Mouse (Mus musculus) intestine, embryonic 15.5 days (tissue): ENCODE measurements around the gene Dync1h1. TPM values are rescaled to one million over a fixed set of nuclear protein-coding genes. Genes with fewer than 3 reads are reported as not detected.

Experiments used
- ATAC-seq: fragments of 200-750 bp; cut with Nextera tagmentation; 2 replicates; pipeline ENCODE4 v1.8.0; 2017; ENCODE audit warnings: moderate TSS enrichment, moderate library complexity
- H3K27ac ChIP-seq: fragments of 300-500 bp; sonication (generic); 2 replicates; pipeline ENCODE4 v1.5.1; 2015; ENCODE audit warnings: mild to moderate bottlenecking, inconsistent platforms
- H3K27me3 ChIP-seq: fragments of 300-500 bp; sonication (generic); replicated peaks from 2 replicates; pipeline ENCODE4 v1.6.1; 2015; ENCODE audit warnings: inconsistent platforms
- H3K36me3 ChIP-seq: fragments of 300-500 bp; sonication (generic); 2 replicates; pipeline ENCODE4 v1.6.1; 2015; ENCODE audit warnings: inconsistent platforms
- H3K4me1 ChIP-seq: fragments of 300-500 bp; sonication (generic); replicated peaks from 2 replicates; pipeline ENCODE4 v1.6.1; 2015; ENCODE audit warnings: inconsistent platforms
- H3K4me2 ChIP-seq: fragments of 300-500 bp; sonication (generic); replicated peaks from 2 replicates; pipeline ENCODE4 v1.6.1; 2015; ENCODE audit warnings: mild to moderate bottlenecking, inconsistent platforms
- H3K4me3 ChIP-seq: fragments of 300-500 bp; sonication (generic); replicated peaks from 2 replicates; pipeline ENCODE4 v1.5.1; 2015; ENCODE audit warnings: inconsistent platforms
- H3K9ac ChIP-seq: fragments of 300-500 bp; sonication (generic); 2 replicates; pipeline ENCODE4 v1.6.1; 2015; ENCODE audit warnings: inconsistent platforms
- H3K9me3 ChIP-seq: fragments of 300-500 bp; sonication (generic); 2 replicates; pipeline ENCODE4 v1.6.1; 2016; ENCODE audit warnings: inconsistent platforms
- WGBS: fragments of 180-500 bp; shearing (Covaris S2); methylation state at CpG from one replicate; pipeline ENCODE4 v1.1.7; 2015; 5-methylcytosine and 5-hydroxymethylcytosine counted together
- polyA plus RNA-seq: library from polyadenylated mRNA; unstranded; fragments of >200 nt; fragmentation: Nextera tagmentation; extraction: Ambion mirVana; gene quantifications from 2 replicates; pipeline ENCODE4 v1.2.1, GENCODE M21; 2015

The Dync1h1 gene
- 35.7 and 38.6 TPM in 2 replicates for polyA plus RNA-seq

GRCm38 (mm10) chr12:110601241-110602218 lies at the start of gene Dync1h1:
Dync1h1 (plus strand) TSS chr12:110601452.
- under 1% methylated on average over 105 of the region's 105 CpGs for WGBS
- Histone ChIP-seq H3K9me3 (no peaks in the 10 kb centered on the region), H3K4me3 (peak within 1 kb of the TSS; percentile 74), H3K4me1 (peaks cover 20% of the 10 kb centered on the region; the same call in 1 of the 2 replicates), H3K4me2 (peak within 1 kb of the TSS; percentile 62), H3K27me3 (no peaks in the 10 kb centered on the region), H3K9ac (peak within 1 kb of the TSS; percentile 79), H3K36me3 (no peaks in the 10 kb centered on the region), H3K27ac (peak within 1 kb of the TSS; percentile 95)
- peak; percentile 95 for ATAC-seq

GRCm38 (mm10) chr12:110552113-110552512 lies 49.1 kb upstream of the Dync1h1 start:
- WGBS, result 78% methylated on average over 13 of the region's 13 CpGs
- Histone ChIP-seq H3K9ac (no peak overlapping the region), H3K4me3 (no peak overlapping the region), H3K4me2 (no peak overlapping the region), H3K27me3 (no peaks in the 10 kb centered on the region), H3K36me3 (peaks cover 51% of the 10 kb centered on the region), H3K9me3 (no peaks in the 10 kb centered on the region), H3K27ac (no peak overlapping the region), H3K4me1 (no peaks in the 10 kb centered on the region)
- no peak for ATAC-seq

- peaks cover 51% of the 10 kb centered on the region for H3K36me3 ChIP-seq
- no peak overlapping the region for H3K9ac ChIP-seq
- no peak overlapping the region for H3K4me3 ChIP-seq
Observed at GRCm38 (mm10) chr12:110553362-110553761, 47.9 kb upstream of the Dync1h1 start.

GRCm38 (mm10) chr12:110555536-110556240 lies 45.6 kb upstream of the Dync1h1 start:
- 88% methylated on average over 21 of the region's 21 CpGs for WGBS
- Histone ChIP-seq H3K9ac (no peak overlapping the region), H3K4me2 (no peak overlapping the region), H3K4me3 (no peak overlapping the region), H3K36me3 (peaks cover 43% of the 10 kb centered on the region), H3K27ac (no peak overlapping the region), H3K9me3 (no peaks in the 10 kb centered on the region), H3K4me1 (no peaks in the 10 kb centered on the region), H3K27me3 (no peaks in the 10 kb centered on the region)
- no peak for ATAC-seq

More at GRCm38 (mm10) chr12:110553362-110553761, 47.9 kb upstream of the Dync1h1 start:
- Histone ChIP-seq H3K4me2 (no peak overlapping the region), H3K4me1 (no peaks in the 10 kb centered on the region), H3K27ac (no peak overlapping the region), H3K27me3 (no peaks in the 10 kb centered on the region), H3K9me3 (no peaks in the 10 kb centered on the region)
- WGBS, result 91% methylated on average over 5 of the region's 5 CpGs
- ATAC-seq, result no peak

DNA sequence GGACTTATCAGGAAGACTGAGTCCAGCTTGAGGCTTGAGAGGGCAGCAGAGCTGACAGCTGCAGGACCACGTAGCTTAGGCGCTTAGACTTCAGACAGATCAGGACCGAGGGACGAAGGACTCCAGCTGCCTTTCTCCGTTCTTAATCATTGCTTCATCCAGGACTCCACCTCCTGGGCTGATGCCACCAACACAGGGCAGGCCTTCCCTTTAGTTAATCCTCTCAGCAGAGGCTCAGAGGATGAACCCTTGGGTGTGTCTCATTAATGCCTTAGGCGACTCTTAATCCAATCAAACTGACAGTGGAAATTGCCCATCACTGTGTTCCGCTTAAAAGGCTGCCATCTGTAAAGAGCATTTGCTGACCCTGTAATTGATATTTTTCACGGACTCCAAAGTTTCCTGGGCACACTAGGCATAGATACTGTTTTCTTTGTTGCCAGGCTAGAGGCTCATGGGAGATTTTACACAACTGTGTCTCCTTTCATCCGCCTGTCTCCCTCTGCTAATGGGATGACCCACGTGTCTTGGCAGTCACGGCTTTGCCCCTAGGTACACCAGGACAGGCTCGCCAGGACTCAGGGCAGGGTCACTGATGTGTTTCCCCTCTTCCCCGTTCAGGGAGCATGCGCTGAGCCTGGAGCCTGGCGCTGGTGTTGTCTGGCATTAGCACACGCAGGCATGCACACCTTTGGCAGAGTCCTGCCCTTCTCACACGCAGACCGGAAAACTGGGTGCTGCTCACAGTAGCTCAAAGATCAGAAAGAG lies 44.2 kb upstream of the Dync1h1 start:
- Histone ChIP-seq H3K4me3 (no peak overlapping the region), H3K9me3 (no peaks in the 10 kb centered on the region), H3K4me1 (no peaks in the 10 kb centered on the region), H3K4me2 (no peak overlapping the region), H3K36me3 (peaks cover 39% of the 10 kb centered on the region), H3K27ac (no peak overlapping the region), H3K27me3 (no peaks in the 10 kb centered on the region), H3K9ac (no peak overlapping the region)
- 90% methylated on average over 18 of the region's 18 CpGs for WGBS
- ATAC-seq, result no peak

DNA sequence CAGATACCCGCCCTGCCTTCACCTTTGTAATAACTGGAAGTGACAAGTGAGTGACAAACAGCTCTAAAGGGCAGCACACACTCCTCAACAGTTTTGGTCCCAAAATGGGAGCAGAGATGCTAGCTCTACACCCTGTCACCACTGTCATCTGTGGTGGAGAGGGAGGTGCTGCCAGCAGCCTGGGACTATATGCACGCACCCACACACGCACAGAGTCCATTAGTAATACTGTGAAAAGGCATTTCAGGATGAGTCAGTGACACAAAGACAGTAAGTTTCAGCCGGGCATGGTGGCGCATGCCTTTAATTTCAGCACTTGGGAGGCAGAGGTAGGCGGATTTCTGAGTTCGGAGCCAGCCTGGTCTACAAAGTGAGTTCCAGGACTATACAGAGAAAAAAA lies 43.1 kb upstream of the Dync1h1 start:
- Histone ChIP-seq H3K4me2 (no peak overlapping the region), H3K9me3 (no peaks in the 10 kb centered on the region), H3K4me1 (no peaks in the 10 kb centered on the region), H3K4me3 (no peak overlapping the region), H3K9ac (no peak overlapping the region), H3K27me3 (no peaks in the 10 kb centered on the region), H3K27ac (no peak overlapping the region), H3K36me3 (peaks cover 40% of the 10 kb centered on the region)
- 96% methylated on average over 7 of the region's 7 CpGs for WGBS
- ATAC-seq, result no peak

DNA sequence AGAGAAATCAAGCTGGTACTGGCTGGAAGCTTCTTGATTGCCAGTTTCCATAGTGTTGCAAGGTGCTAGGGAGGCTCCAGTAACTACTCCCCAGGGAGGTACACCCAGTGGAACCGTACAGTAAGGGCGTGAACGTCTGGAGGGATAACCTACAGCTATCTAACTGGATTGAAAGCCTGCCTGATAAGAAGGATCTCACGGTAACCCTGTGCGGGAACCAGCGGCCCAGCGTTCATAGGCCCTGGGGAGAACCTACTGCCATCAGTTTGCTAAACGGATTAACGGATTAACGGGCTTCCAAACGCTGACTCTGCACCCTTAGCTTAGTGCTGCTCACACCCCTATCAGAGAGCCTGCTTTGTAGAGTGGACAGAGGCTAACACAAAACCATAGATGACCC lies 37.9 kb upstream of the Dync1h1 start:
- no peak overlapping the region for H3K27ac ChIP-seq
- H3K36me3 ChIP-seq, result peaks cover 32% of the 10 kb centered on the region
- ATAC-seq, result no peak
- no peaks in the 10 kb centered on the region for H3K4me1 ChIP-seq
- H3K4me2 ChIP-seq, result no peak overlapping the region
- 80% methylated on average over 11 of the region's 11 CpGs for WGBS
- no peaks in the 10 kb centered on the region for H3K27me3 ChIP-seq
- no peaks in the 10 kb centered on the region for H3K9me3 ChIP-seq
- no peak overlapping the region for H3K4me3 ChIP-seq
- no peak overlapping the region for H3K9ac ChIP-seq

GRCm38 (mm10) chr12:110564848-110565247 lies 36.4 kb upstream of the Dync1h1 start:
- H3K9ac ChIP-seq, result no peak overlapping the region
- H3K36me3 ChIP-seq, result peaks cover 36% of the 10 kb centered on the region
- H3K9me3 ChIP-seq, result no peaks in the 10 kb centered on the region
- no peak for ATAC-seq
- H3K27me3 ChIP-seq, result no peaks in the 10 kb centered on the region
- H3K4me1 ChIP-seq, result no peaks in the 10 kb centered on the region
- H3K27ac ChIP-seq, result no peak overlapping the region
- WGBS, result 92% methylated on average over 11 of the region's 11 CpGs
- no peak overlapping the region for H3K4me2 ChIP-seq
- no peak overlapping the region for H3K4me3 ChIP-seq

- 91% methylated on average over 9 of the region's 9 CpGs for WGBS
- ATAC-seq, result no peak
- Histone ChIP-seq H3K9ac (no peak overlapping the region), H3K4me2 (no peak overlapping the region), H3K4me1 (no peaks in the 10 kb centered on the region), H3K9me3 (no peaks in the 10 kb centered on the region), H3K4me3 (no peak overlapping the region), H3K27ac (no peak overlapping the region), H3K36me3 (peaks cover 37% of the 10 kb centered on the region), H3K27me3 (no peaks in the 10 kb centered on the region)
Observed at GRCm38 (mm10) chr12:110566366-110566765, 34.9 kb upstream of the Dync1h1 start.

- 90% methylated on average over 10 of the region's 10 CpGs for WGBS
- Histone ChIP-seq H3K4me3 (no peak overlapping the region), H3K36me3 (peaks cover 32% of the 10 kb centered on the region), H3K9ac (no peak overlapping the region), H3K9me3 (no peaks in the 10 kb centered on the region), H3K4me2 (no peak overlapping the region), H3K27ac (no peak overlapping the region), H3K4me1 (no peaks in the 10 kb centered on the region), H3K27me3 (no peaks in the 10 kb centered on the region)
- no peak for ATAC-seq
Observed at GRCm38 (mm10) chr12:110571050-110571449, 30.2 kb upstream of the Dync1h1 start.

DNA sequence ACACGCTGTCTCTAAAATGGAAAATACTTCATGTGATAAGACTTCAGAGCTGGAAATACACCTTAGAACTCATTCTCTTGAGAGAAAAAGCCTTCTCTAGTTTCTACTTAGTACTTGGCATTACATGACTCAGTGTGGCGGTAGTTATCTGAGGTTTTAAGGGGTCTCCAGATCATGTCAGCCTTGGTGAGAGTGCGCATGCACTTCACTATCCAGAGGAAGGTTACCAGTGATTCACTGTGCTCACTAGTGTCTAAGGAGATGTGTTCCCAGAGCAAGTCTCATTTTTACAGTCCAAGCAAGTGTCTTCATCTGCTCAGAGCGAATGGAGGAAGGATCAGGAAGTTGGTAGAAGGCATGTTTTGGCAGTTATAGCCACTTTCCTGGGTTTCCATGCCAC lies 28.9 kb upstream of the Dync1h1 start:
- Histone ChIP-seq H3K4me2 (no peak overlapping the region), H3K4me1 (no peaks in the 10 kb centered on the region), H3K27me3 (no peaks in the 10 kb centered on the region), H3K36me3 (peaks cover 28% of the 10 kb centered on the region), H3K9ac (no peak overlapping the region), H3K27ac (no peak overlapping the region), H3K9me3 (no peaks in the 10 kb centered on the region), H3K4me3 (no peak overlapping the region)
- ATAC-seq, result no peak
- 96% methylated on average over 4 of the region's 4 CpGs for WGBS

DNA sequence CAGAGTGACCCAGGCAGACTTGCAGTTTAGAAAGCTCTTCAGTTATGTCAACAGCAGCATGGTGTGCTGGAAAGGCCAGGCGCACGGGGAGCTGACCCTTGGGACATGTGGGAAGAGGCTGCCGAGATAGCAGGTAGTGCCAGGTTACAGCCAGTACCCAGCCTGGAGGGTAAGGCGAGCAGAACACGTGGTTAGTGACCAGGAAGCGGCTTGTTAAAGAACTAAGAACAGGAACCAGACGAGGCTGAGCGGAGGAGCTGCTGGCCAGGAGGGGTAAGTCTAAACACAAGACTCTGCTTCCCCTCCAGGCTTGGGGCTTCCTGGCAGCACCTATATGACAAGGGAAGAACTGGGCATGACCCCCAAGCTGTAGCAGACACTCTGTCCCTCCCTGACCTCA lies 27.6 kb upstream of the Dync1h1 start:
- Histone ChIP-seq H3K4me3 (no peak overlapping the region), H3K27me3 (no peaks in the 10 kb centered on the region), H3K9me3 (no peaks in the 10 kb centered on the region), H3K27ac (no peak overlapping the region), H3K4me2 (no peak overlapping the region), H3K4me1 (no peaks in the 10 kb centered on the region), H3K9ac (no peak overlapping the region), H3K36me3 (peaks cover 20% of the 10 kb centered on the region)
- WGBS, result 80% methylated on average over 8 of the region's 8 CpGs
- ATAC-seq, result no peak
